Mouse (Mus musculus): ENCODE measurements around the gene Plxnd1. TPM values are rescaled to one million over a fixed set of nuclear protein-coding genes. Genes with fewer than 3 reads are reported as not detected.

The Plxnd1 gene
- polyA plus RNA-seq, 1 experiment from 2014 or later, result 8.5 TPM

- no peaks in the 10 kb centered on the region for H3K4me1 ChIP-seq (ENCODE audit: control insufficient read depth, insufficient read depth, low read depth, low read length)
- 71% methylated on average over 5 of the region's 7 CpGs for WGBS
- H3K4me2 ChIP-seq (ENCODE audit: low read length), result no peak overlapping the region
- H3K27me3 ChIP-seq (replicated peaks; ENCODE audit: control insufficient read depth, insufficient read depth, low read length), result no peaks in the 10 kb centered on the region
- H3K9me3 ChIP-seq (ENCODE audit: control insufficient read depth, low read length), result no peaks in the 10 kb centered on the region
- no peak overlapping the region for H3K4me3 ChIP-seq (ENCODE audit: low read length)
- no peak for ATAC-seq
- H3K9ac ChIP-seq (ENCODE audit: low read depth, low read length), result no peak overlapping the region
- no peak overlapping the region for H3K27ac ChIP-seq (ENCODE audit: low read depth, low read length)
- no peaks in the 10 kb centered on the region for H3K36me3 ChIP-seq (ENCODE audit: control insufficient read depth, insufficient read depth, low read length)
Measured at GRCm38 (mm10) chr6:116004069-116004468, 9.3 kb upstream of the Plxnd1 start.

DNA sequence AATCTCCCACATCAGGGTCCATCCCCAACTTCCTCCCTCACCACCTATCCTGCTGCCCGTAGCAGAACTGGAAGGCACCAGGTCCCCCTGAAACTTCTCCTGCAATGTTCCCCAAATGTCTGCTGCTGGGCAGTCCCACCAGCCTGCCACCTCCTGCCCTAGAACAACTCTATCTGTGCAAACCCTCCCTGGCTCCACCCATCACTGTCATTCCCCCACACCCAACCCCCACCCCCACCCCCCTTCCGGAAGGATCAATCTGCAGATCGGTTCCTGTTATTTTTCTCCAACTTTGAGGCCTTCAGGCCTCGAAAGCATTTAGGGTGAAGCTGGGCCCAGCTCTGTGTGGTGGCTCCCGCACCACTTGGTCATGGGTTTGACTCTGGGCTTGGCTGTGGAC, 8.7 kb upstream of the Plxnd1 start:
- 79% methylated on average over 5 of the region's 5 CpGs for WGBS
- no peak overlapping the region for H3K4me3 ChIP-seq (ENCODE audit: low read length)
- no peaks in the 10 kb centered on the region for H3K9me3 ChIP-seq (ENCODE audit: control insufficient read depth, low read length)
- H3K4me2 ChIP-seq (ENCODE audit: low read length), result no peak overlapping the region
- no peaks in the 10 kb centered on the region for H3K36me3 ChIP-seq (ENCODE audit: control insufficient read depth, insufficient read depth, low read length)
- no peaks in the 10 kb centered on the region for H3K4me1 ChIP-seq (ENCODE audit: control insufficient read depth, insufficient read depth, low read depth, low read length)
- H3K27ac ChIP-seq (ENCODE audit: low read depth, low read length), result no peak overlapping the region
- H3K9ac ChIP-seq (ENCODE audit: low read depth, low read length), result no peak overlapping the region
- no peak for ATAC-seq
- no peaks in the 10 kb centered on the region for H3K27me3 ChIP-seq (replicated peaks; ENCODE audit: control insufficient read depth, insufficient read depth, low read length)

GRCm38 (mm10) chr6:116002311-116003104, 7.7 kb upstream of the Plxnd1 start:
- Histone ChIP-seq H3K27me3 (replicated peaks; ENCODE audit: control insufficient read depth, insufficient read depth, low read length) (no peaks in the 10 kb centered on the region), H3K4me1 (ENCODE audit: control insufficient read depth, insufficient read depth, low read depth, low read length) (no peaks in the 10 kb centered on the region), H3K27ac (ENCODE audit: low read depth, low read length) (no peak overlapping the region), H3K4me2 (ENCODE audit: low read length) (no peak overlapping the region), H3K4me3 (ENCODE audit: low read length) (no peak overlapping the region), H3K9me3 (ENCODE audit: control insufficient read depth, low read length) (no peaks in the 10 kb centered on the region), H3K9ac (ENCODE audit: low read depth, low read length) (no peak overlapping the region), H3K36me3 (ENCODE audit: control insufficient read depth, insufficient read depth, low read length) (no peaks in the 10 kb centered on the region)
- 73% methylated on average over 12 of the region's 12 CpGs for WGBS
- no peak for ATAC-seq

DNA sequence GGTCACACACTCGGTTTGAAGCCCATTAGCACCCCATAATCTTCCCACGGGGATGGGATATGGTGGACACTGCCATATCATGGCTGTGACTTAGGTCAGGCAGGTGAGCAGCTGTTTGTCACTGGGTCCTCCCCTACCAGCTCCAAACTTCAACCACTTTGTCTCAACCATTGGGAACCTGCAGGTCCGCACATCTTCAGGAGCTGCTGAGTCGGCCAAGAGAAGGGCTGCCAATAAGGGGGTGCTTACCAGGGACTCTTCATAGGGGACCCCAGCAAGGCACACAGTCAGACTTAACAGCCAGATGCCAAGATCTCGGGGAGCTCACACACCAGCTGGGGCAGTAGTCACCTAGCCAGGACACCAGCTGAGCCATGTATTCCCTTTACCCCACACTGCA, 6.0 kb upstream of the Plxnd1 start:
- H3K4me3 ChIP-seq (ENCODE audit: low read length), result no peak overlapping the region
- H3K4me2 ChIP-seq (ENCODE audit: low read length), result no peak overlapping the region
- no peaks in the 10 kb centered on the region for H3K9me3 ChIP-seq (ENCODE audit: control insufficient read depth, low read length)
- ATAC-seq, result no peak
- H3K27ac ChIP-seq (ENCODE audit: low read depth, low read length), result no peak overlapping the region
- no peaks in the 10 kb centered on the region for H3K36me3 ChIP-seq (ENCODE audit: control insufficient read depth, insufficient read depth, low read length)
- peaks cover 4% of the 10 kb centered on the region; the same call in 1 of the 2 replicates for H3K27me3 ChIP-seq (replicated peaks; ENCODE audit: control insufficient read depth, insufficient read depth, low read length)
- no peak overlapping the region for H3K9ac ChIP-seq (ENCODE audit: low read depth, low read length)
- H3K4me1 ChIP-seq (ENCODE audit: control insufficient read depth, insufficient read depth, low read depth, low read length), result no peaks in the 10 kb centered on the region
- 86% methylated on average over 5 of the region's 5 CpGs for WGBS

GRCm38 (mm10) chr6:115999227-115999626, 4.4 kb upstream of the Plxnd1 start:
- H3K9me3 ChIP-seq (ENCODE audit: control insufficient read depth, low read length), result no peaks in the 10 kb centered on the region
- WGBS, result 89% methylated on average over 2 of the region's 2 CpGs
- ATAC-seq, result no peak

DNA sequence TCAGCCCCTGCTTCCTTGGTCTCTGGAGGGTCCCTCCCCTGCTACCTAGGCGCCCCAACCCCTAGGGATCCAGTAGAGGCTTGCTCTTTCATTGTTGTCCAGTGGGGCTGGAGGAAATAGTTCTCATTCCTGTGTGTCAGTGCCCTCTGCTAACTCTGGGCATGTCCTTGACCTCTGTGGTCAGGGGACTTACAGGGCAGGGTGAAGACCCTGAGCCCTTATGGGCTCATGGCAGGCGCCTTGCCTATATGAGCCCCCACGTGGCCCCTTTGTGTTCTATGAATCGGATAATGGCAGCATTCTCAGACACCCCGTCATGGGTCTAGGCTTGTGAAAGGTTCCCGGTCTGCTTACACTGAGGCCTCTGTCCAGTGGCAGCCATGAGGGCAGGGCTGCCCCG, 4.0 kb upstream of the Plxnd1 start:
- peaks cover 11% of the 10 kb centered on the region for H3K27me3 ChIP-seq (replicated peaks; ENCODE audit: control insufficient read depth, insufficient read depth, low read length)
- no peaks in the 10 kb centered on the region for H3K9me3 ChIP-seq (ENCODE audit: control insufficient read depth, low read length)
- no peak overlapping the region for H3K9ac ChIP-seq (ENCODE audit: low read depth, low read length)
- H3K4me1 ChIP-seq (ENCODE audit: control insufficient read depth, insufficient read depth, low read depth, low read length), result peaks cover 6% of the 10 kb centered on the region
- ATAC-seq, result no peak
- H3K4me3 ChIP-seq (ENCODE audit: low read length), result no peak overlapping the region
- H3K36me3 ChIP-seq (ENCODE audit: control insufficient read depth, insufficient read depth, low read length), result no peaks in the 10 kb centered on the region
- WGBS, result 74% methylated on average over 7 of the region's 7 CpGs
- no peak overlapping the region for H3K4me2 ChIP-seq (ENCODE audit: low read length)
- H3K27ac ChIP-seq (ENCODE audit: low read depth, low read length), result no peak overlapping the region

More at GRCm38 (mm10) chr6:115999227-115999626, 4.4 kb upstream of the Plxnd1 start:
- H3K4me3 ChIP-seq (ENCODE audit: low read length), result no peak overlapping the region
- H3K27ac ChIP-seq (ENCODE audit: low read depth, low read length), result no peak overlapping the region
- H3K9ac ChIP-seq (ENCODE audit: low read depth, low read length), result no peak overlapping the region
- peaks cover 6% of the 10 kb centered on the region; the same call in 1 of the 2 replicates for H3K27me3 ChIP-seq (replicated peaks; ENCODE audit: control insufficient read depth, insufficient read depth, low read length)
- no peak overlapping the region for H3K4me2 ChIP-seq (ENCODE audit: low read length)
- peaks cover 2% of the 10 kb centered on the region for H3K4me1 ChIP-seq (ENCODE audit: control insufficient read depth, insufficient read depth, low read depth, low read length)
- no peaks in the 10 kb centered on the region for H3K36me3 ChIP-seq (ENCODE audit: control insufficient read depth, insufficient read depth, low read length)

GRCm38 (mm10) chr6:115997726-115998311, 3.0 kb upstream of the Plxnd1 start:
- H3K36me3 ChIP-seq (ENCODE audit: control insufficient read depth, insufficient read depth, low read length), result no peaks in the 10 kb centered on the region
- H3K4me2 ChIP-seq (ENCODE audit: low read length), result no peak overlapping the region
- H3K27me3 ChIP-seq (replicated peaks; ENCODE audit: control insufficient read depth, insufficient read depth, low read length), result peaks cover 20% of the 10 kb centered on the region
- H3K27ac ChIP-seq (ENCODE audit: low read depth, low read length), result no peak overlapping the region
- ATAC-seq, result no peak
- WGBS, result 34% methylated on average over 3 of the region's 3 CpGs
- H3K4me3 ChIP-seq (ENCODE audit: low read length), result no peak overlapping the region
- H3K9ac ChIP-seq (ENCODE audit: low read depth, low read length), result no peak overlapping the region
- H3K9me3 ChIP-seq (ENCODE audit: control insufficient read depth, low read length), result no peaks in the 10 kb centered on the region
- H3K4me1 ChIP-seq (ENCODE audit: control insufficient read depth, insufficient read depth, low read depth, low read length), result peaks cover 12% of the 10 kb centered on the region

DNA sequence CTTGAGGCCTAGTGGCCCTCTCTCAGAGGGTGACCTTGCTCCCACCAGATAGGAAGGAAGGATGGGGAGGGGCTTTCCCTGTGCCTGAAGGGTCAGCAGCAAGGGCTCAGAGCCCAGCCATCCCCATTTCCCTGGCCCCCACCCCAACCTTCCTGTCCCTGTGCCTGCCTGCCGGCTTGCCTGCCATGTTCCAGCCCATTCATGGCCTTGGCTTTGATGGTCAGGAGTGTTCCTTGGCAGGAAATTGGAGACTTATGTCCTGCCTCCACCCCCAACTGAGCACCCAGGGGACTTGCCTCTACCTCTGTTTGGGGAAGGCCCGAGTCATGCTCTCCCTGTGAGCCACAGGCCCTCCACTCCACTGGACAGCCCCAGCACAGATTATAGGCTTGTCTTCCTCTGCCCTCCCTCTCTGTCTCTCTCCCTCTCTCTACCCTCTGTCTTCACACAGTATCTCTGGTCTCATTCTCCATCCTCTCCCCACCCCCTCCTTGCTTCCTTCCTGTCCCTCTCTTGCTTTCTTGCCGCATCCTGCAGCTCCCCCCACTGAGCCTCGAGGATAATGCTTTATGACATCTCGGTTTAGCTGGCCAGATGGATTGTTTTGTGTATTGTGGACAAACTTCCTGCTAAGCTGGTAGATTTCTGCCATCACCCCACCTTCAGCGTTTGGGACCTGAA, 1.5 kb upstream of the Plxnd1 start:
- WGBS, result 40% methylated on average over 6 of the region's 6 CpGs
- no peak for ATAC-seq
- Histone ChIP-seq H3K9me3 (ENCODE audit: control insufficient read depth, low read length) (no peaks in the 10 kb centered on the region), H3K27ac (ENCODE audit: low read depth, low read length) (no peak overlapping the region), H3K4me2 (ENCODE audit: low read length) (no peak overlapping the region), H3K4me3 (ENCODE audit: low read length) (no peak overlapping the region), H3K36me3 (ENCODE audit: control insufficient read depth, insufficient read depth, low read length) (no peaks in the 10 kb centered on the region), H3K9ac (ENCODE audit: low read depth, low read length) (no peak overlapping the region), H3K4me1 (ENCODE audit: control insufficient read depth, insufficient read depth, low read depth, low read length) (peaks cover 12% of the 10 kb centered on the region), H3K27me3 (replicated peaks; ENCODE audit: control insufficient read depth, insufficient read depth, low read length) (peaks cover 30% of the 10 kb centered on the region)

GRCm38 (mm10) chr6:115995531-115995941, 731 bp upstream of the Plxnd1 start:
- ATAC-seq, result no peak
- Histone ChIP-seq H3K4me1 (ENCODE audit: control insufficient read depth, insufficient read depth, low read depth, low read length) (peaks cover 12% of the 10 kb centered on the region), H3K27me3 (replicated peaks; ENCODE audit: control insufficient read depth, insufficient read depth, low read length) (peaks cover 32% of the 10 kb centered on the region), H3K36me3 (ENCODE audit: control insufficient read depth, insufficient read depth, low read length) (no peaks in the 10 kb centered on the region), H3K4me3 (ENCODE audit: low read length) (no peak overlapping the region; the same call in 1 of the 2 replicates), H3K9ac (ENCODE audit: low read depth, low read length) (no peak overlapping the region), H3K4me2 (ENCODE audit: low read length) (peak overlapping the region; percentile 94), H3K27ac (ENCODE audit: low read depth, low read length) (no peak overlapping the region; the same call in 1 of the 2 replicates), H3K9me3 (ENCODE audit: control insufficient read depth, low read length) (no peaks in the 10 kb centered on the region)
- 62% methylated on average over 4 of the region's 4 CpGs for WGBS

Data from hindbrain, embryonic 16.5 days (tissue).